Mouse (Mus musculus) neutrophil, adult 83 days (primary cell): ENCODE data around the gene Zfp773. TPM values are rescaled to one million over a fixed set of nuclear protein-coding genes. Genes with fewer than 3 reads are reported as not detected.

Experiments used
- total RNA-seq, 2 experiments: library from RNA; stranded (reverse); gene quantifications; one replicate each; pipeline ENCODE4 v1.2.4; 2023

Zfp773 gene
- total RNA-seq: 1 to 10 TPM in 1 of 2 experiments, under 1 TPM in 1; 0.90 to 1.3 TPM

GRCm38 (mm10) chr7:7136379-7136866 is at the start of gene Zfp773:
Gene Zfp773, minus strand, starts transcription at chr7:7136755.

GRCm38 (mm10) chr7:7171227-7172147 is 34.9 kb upstream of the Zfp773 start, which contains the start of gene Zfp418:
Gene Zfp418, plus strand, starts transcription at chr7:7171330.

DNA sequence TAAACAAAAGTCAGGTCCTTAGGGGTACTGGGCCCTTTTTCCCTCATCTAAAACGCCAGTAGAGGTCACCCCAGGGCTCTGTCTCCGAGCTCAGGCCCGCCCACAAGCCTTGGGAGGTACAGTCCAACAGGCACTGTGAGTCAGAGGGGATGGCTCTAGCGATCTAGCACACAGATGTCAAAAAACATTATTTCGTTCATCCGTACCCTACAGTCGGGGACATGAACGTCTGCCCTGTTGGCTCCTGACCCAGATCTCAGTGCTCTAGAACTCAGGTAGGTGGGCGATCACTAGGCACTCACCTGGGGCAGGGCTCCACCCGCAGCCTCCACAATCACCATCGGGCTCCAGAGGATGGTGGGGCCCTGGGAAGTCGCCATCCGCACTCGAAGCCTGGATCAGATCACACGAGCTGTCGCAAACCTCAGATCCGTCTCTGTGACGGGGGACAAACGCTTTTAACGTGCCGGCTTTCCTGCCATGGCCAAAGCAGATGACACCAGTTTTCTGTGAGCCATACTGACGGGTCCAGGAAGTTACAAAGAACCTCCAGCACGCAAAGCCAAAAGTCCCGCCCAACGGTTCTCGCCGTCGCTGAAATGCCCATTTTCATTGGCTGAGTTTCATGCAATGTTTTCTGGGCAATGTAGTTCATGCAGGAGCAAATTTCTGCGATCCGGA is 15.5 kb downstream of the Zfp773 start, which contains the start of gene Zfp954:
TSS of gene Zfp954 (minus strand) at position 568 of the 681 bp plus-strand sequence.

Other genes starting within 250 kb of the Zfp773 start
- not detected for gene Aurkc, start 141.5 kb downstream of the Zfp773 start, total RNA-seq
- 10 to 100 TPM; 11.0 to 12.0 TPM for gene Zfp954, start 15.3 kb downstream of the Zfp773 start, total RNA-seq
- under 1 TPM; 0.61 to 0.71 TPM for gene Zfp418, start 34.6 kb upstream of the Zfp773 start, total RNA-seq
- 1 to 10 TPM; 1.2 to 1.5 TPM for gene Zfp772, start 73.2 kb upstream of the Zfp773 start, total RNA-seq
- under 1 TPM in 1 of 2 experiments, not detected in 1; 0.29 TPM for gene Vmn2r29, start 110.6 kb upstream of the Zfp773 start, total RNA-seq
- gene Gm45844, start 141.5 kb upstream of the Zfp773 start, total RNA-seq: under 1 TPM; 0.24 to 0.71 TPM
- gene Clcn4, start 164.1 kb upstream of the Zfp773 start, total RNA-seq: 10 to 100 TPM; 26.0 to 28.0 TPM
- not detected for gene Vmn2r30, start 200.9 kb upstream of the Zfp773 start, total RNA-seq
- gene Gm45783, start 237.8 kb upstream of the Zfp773 start, total RNA-seq: not detected